Mouse (Mus musculus) mammary gland, adult 2 months (tissue): ENCODE measurements around the gene Foxred1. TPM values are rescaled to one million over a fixed set of nuclear protein-coding genes. Genes with fewer than 3 reads are reported as not detected.

ENCODE experiments used
- polyA plus RNA-seq: library from polyadenylated mRNA; depleted of rRNA; stranded (reverse); fragments of >200 nt; gene quantifications from 2 replicates; pipeline ENCODE4 v1.2.3, GENCODE M21; 2012; ENCODE audit warnings: low replicate concordance; rRNA removed

Gene Foxred1
- 22.4 and 41.7 TPM in 2 replicates for polyA plus RNA-seq

GRCm38 (mm10) chr9:35210542-35211474 lies at the start of gene Foxred1:
Gene Foxred1 (minus strand): TSS chr9:35211055.

GRCm38 (mm10) chr9:35199772-35200471 lies 10.9 kb downstream of the Foxred1 start, which contains the start of the genes Srpr and Tirap:
Gene Srpr (plus strand): TSS chr9:35200175.
Gene Tirap (minus strand): TSS chr9:35200291.

DNA sequence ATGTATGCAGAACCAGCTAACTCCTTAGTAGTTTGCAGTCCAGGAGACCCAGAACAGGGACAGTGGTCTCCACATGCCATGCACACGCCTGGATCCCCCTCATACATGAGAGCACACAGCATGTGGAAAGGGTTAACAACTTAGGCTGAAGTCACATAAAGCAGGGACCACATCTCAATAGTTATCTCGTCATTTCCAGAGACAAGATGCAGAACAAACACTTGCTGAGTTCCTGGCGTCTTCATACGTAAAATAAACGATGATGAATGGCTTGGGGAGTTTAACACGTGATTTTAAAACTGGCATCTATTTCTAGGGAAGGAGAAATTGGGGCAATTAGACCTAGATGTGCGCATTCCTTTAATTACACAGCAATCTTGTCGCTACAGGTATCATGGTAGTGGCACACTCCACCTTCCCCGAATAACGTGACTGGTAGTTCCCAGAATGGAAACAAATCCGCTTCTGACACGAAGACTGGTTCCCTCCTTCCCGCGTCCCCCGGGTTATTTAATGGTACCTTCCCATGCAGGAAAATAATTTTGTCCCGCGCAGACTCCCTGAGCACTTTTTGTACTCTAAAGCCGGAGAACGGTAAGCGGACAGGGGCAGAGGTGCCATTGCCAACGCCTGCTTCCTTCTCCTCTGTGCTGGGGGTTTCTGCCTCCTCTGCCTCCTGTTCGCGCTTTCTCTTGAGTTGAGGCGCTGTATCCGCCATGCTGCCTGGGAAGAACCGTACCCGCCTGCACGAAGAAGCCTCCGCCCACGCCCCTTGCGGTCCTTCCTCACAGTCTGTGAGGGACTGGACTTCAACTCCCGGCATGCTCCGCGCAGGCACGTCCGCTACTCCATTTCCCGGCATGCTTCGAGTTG lies 35.4 kb downstream of the Foxred1 start, which contains the start of gene Dcps:
TSS of gene Dcps (minus strand) at position 811 of the 873 bp plus-strand sequence.

Other genes with a start within 250 kb of the Foxred1 start
- 8.1 and 13.6 TPM in 2 replicates for gene St3gal4, start 91.8 kb downstream of the Foxred1 start, polyA plus RNA-seq
- 27.2 and 35.2 TPM in 2 replicates for gene Dcps, start 35.0 kb downstream of the Foxred1 start, polyA plus RNA-seq
- 53.2 and 130 TPM in 2 replicates for gene Srpr, start 10.9 kb downstream of the Foxred1 start, polyA plus RNA-seq
- gene Tirap, start 10.8 kb downstream of the Foxred1 start, polyA plus RNA-seq = 21.8 and 22.9 TPM in 2 replicates
- 7.9 and 24.7 TPM in 2 replicates for gene Fam118b, start 56.8 kb upstream of the Foxred1 start, polyA plus RNA-seq
- 9.3 and 11.0 TPM in 2 replicates for gene Rpusd4, start 56.8 kb upstream of the Foxred1 start, polyA plus RNA-seq
- 11.3 and 21.8 TPM in 2 replicates for gene Cdon, start 210.1 kb upstream of the Foxred1 start, polyA plus RNA-seq